Mouse (Mus musculus): ENCODE measurements around the gene Otub1.

Gene Otub1

DNA sequence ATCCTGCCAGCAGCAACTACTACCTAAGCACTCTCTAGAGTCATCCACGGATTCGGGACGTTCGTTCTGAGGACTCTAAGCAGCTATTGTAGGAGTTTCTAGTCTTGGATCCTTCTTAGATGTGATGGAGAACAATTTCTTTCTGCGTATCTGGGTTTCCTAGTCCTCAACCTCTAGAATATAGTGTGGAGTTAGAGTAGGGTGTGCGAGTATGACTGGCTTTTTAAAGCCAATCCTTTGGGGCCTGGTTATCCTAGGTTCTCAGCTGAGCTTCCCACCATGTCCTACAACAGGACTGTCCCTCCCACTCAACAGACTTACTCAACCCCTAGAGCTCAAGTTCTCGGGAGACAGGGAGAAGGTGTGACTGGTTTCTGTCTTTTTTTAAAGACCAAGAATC, 790 bp downstream of the Otub1 start:
- DNase-seq, result no peak

DNA sequence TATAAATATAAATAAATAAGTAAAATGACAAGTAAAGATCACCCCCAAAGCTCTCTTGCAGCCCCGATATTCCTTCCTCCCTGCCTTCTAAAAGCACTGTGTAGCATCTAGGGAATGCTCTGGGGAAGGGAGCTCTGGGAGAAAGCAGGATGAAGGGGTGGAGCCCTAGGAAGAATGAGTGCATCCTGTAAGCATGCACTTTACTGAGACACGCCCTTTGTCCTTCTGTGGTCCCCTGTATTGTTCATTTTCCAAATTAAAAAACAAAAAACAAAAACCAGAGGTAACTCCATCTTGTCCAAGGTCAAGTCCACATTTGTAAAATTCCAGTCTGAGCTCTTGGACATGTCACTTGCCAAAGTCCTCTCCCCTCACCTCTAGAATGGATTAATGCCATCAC, 1.2 kb downstream of the Otub1 start:
- no peak for DNase-seq

DNA sequence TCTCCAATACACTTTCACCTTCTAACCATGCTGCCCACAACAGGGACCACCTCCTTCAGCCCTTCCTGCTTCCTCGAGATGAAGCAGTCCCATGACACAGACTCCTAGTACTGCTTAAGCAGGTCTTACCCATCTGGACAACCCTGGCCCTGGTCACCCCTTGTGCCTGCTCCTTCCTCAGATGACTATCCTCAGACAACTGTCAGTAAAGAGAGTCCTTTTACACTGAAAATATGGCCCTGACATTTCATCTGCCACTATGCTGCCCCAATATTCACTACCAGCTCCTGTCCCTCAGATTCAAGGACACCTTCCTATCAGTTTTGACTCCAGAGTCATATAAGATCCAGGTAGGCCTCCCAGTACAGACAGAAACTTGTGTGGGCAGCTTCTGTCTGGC, 5.7 kb downstream of the Otub1 start:
- no peak for DNase-seq

DNA sequence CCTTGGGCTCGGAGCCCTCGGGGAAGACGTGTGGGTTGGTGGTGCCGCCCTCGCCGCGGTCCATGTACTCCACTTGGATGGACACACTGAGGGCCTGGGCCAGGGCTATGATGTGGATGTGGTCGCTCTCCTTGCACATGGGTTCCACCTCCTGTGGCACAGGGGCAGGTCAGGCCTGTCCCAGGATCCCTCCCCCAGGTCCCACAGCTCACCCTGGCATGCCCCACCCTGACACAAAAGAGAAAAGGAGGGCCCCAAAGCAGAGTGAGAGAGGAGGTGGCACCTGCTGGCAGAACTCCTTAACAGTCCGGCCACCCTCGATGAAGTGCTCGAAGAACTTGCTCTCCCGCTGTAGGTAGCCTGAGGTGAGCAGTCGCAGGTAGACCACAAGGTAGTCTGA, 7.0 kb downstream of the Otub1 start:
- no peak for DNase-seq

DNA sequence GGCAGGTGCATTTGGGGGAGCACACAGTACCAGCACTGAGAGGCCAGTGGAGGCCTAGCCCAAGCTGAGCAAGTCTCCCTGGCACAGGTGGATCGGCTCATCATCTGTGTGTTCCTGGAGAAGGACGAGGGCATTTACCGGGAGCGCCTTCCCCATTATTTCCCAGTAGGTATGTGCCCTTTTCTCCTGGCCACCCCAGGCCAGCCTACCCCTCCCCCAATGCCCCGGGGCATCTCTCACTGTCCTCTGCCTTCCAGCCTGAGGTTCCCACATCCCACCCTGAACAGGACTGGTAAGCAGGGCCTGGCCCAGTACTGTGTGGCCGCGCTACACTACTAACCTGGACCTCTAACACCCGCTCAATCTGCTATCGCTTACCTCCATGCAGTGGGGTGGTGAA, 8.7 kb downstream of the Otub1 start:
- DNase-seq, result no peak

DNA sequence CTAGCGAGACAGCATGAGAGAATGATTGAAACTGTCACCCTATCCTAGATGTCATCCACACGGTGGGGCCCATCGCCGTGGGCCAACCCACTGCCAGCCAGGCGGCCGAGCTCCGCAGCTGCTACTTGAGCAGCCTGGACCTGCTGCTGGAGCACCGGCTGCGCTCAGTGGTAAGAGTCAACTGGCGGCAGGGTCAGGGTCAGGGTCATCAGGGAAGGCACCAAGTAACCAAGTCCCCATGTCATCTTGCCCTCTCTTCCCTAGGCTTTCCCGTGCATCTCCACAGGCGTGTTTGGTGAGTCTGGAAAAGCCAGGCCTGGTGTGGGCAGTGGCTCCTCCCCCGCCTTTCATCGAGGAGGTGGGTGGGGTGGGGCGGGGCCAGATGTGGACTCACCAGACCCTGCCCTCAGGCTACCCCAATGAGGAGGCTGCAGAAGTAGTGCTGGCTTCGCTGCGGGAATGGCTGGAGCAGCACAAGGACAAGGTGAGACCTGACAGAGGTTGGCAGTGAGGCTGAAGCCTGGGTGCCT, 9.3 kb downstream of the Otub1 start:
- DNase-seq, result peak; percentile 60 to 77

DNA sequence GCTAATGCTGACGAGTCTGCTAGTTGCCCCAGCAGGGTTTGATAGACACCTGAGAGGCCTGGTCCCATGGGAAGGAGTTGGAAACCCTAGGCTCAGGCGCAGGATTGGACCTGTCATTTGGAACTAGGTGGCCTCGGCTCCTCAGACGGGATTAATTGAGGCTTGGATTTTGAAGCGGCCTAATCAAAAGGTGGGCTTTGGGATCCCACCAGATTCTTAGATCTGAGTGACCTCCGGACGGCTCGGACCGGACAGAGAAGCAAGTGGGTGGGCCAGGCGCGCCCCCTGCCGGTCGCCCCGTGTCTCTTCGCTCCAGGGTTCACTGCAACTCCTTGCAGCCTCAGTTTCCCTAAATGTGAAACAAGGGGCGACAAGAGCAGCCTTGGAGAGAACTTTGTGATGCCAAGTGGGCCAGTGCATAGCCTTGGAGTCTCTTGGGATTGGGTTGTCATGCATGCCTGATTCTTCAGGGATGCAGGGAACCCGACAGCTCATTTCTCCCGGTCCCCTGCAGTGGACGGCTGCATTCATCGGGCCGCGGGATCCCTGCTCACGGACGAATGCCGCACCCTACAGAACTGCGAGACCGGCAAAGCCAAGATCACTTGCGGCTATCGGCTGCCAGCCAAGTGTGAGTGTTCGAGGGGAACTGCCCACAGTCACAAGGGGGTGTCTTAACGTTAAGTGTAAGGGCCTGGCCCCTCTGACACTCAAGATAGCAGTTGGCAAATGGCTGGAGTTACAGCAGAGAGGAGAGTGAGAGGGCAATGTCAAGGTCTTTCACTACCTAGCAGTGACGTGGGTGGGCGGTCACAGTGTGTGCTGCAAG, 10.0 kb downstream of the Otub1 start:
- peak; percentile 82 to 87 for DNase-seq

DNA sequence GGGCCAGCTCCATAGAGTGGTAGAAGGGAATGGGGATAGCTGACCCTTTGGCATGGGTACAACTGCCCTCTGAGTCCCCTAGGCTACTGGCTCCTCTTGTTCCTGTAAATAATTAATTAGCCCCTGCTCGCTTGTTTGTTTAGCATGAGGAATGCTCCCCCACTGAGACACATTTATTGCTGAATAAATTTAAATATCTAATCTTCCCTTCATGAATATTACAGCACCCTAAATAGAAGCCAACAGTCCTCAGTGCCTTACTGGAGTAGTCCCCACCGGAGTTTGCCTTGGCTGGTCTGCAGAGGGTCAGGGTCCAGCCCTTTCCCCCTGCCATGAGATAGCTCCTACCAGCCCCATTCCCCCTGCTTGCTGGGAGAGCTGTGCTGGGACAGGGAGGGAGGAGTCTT, 13.6 kb downstream of the Otub1 start:
- DNase-seq, result peak in 1 of 2 experiments; percentile 68

DNA sequence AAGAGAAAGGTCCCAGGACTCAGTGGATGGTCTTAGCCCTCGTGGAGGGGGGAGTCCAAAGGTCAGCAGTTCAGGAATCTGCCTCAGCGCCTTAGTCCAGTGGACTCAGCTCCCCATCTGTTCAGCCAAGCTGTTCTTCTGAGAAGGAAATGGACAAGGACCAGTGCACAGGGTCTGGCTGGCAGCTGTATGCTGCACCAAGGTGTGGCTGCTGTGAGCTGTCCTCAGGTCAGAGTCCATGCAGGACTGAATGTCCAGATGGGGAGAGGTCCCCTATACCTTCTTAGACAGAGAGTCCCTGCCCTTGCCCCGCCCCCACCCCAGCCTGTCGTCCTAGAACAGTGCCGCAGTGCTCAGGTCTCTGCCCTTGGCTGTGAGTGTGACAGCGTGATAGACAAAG, 14.5 kb downstream of the Otub1 start:
- DNase-seq, result peak; percentile 52 to 76

DNA sequence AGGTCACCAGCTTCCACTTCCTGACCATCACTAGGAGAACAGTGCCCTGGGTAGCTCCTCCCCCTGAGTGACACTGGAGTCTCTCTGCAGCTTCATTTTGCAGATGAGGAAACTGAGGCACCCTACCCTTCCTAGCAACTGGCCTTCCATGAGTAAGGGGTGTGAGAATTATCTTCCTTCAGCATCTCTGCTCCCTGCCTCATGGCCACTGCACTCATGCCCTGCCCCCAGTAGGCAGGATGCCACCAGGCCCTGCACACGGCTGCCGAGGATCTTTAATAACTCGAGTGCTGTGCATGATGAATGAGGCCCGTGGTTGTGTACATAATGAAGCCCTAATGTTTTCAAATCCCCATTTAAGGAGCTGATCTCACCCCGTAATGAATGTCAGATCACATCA, 15.1 kb downstream of the Otub1 start:
- no peak for DNase-seq

DNA sequence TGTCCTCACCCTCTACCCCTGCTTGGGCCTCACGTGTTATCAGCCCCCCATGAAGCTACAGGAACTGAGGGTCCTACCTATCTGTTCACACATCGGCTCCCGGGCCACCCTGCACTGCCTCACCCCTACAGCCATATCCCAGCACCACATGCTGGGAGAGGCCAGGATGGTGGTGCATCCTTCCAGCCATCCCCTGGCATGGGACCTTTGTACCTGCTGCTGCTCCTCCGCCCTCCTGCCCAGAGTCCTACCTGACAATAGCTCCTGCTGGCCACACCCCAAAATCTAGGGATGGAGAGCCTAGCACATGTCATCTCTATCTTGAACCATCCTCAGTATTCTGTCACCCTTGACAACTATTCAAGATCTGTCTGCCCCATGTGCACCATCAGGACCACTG, 17.1 kb downstream of the Otub1 start:
- no peak for DNase-seq

DNA sequence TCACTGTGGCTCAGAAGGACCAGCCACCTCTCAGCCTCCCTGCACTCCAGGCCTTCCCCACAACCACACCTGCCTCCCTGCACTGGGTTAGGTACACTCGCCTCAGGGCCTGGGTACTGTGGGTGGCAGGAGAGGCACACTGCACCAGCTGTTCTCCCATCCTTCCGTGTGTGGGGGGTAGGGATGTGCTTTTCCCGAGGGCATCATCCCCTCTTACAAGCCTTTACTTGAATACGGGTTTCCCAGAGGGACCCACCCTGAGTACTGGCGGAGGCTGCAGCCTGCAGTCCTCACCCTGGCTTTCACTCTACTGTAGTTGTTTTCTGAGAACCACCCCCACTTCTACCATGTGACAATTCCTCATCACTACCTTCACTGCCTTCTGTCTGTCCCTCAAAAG, 19.0 kb downstream of the Otub1 start:
- no peak for DNase-seq

DNA sequence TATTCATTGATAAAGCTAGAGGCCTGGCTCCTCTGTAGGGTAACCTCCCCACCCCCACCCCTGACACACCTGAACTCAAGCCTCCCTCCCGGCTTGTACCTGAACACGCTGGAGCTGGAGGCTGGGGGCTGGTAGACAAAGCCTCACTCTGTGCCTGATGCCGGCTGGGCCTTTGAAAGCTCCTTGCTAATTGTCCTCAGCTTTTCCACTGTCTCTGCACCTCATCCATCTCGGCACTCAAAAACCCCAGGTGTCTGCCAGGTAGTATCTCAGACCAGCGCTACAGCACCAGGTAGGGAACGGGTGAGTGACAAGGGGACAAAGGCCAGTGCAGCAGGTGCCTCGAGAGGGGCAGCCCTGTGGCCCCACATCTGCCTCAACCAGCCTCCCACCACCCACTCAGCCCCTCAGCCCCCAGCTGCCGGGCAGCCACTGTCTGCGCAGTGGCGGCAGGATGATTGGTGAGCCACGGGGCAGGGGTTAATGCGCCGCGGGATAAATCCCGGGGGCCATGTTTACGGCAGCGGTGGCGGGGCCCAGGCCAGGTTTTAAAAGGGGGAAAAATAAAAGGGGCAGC, 20.3 kb downstream of the Otub1 start:
- peak in 1 of 2 experiments; percentile 52 for DNase-seq

DNA sequence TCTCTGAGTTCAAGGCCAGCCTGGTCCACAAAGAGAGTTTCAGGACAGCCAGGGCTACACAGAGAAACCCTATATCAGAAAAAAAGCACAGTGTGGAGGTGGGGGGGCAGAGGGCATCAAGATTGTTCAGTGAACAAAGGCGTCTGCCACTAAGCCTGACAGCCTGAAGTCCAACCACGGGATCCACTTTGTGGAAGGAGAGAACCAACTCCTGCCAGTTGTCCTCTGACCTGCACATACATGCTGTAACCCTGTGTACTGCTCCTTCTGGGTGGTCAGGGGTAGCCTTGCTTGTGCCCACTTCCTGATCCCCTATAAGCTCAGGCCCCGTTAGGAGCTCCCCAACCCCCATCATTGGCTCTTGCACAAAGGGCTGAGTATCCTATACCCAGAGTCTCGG, 21.1 kb downstream of the Otub1 start:
- no peak for DNase-seq

DNA sequence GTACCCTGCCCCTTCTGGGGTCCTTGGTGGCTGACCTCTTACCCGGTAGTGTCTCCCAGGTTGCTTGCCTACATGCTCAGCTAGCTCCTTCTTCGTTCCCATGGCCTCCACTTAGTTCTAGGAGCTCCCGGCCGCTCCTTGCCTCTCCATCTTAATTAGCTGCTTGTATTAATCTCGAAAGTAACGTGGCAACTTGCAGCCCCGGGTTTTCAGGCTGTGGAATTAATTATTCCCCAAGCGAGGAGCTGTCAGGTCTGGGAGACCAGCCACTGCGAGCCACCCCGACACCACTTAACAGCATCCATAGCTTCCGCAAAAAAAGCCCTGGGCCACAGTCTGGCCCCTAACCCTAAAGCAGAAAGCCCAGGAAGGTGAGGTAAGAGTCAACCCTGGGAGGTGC, 22.7 kb downstream of the Otub1 start:
- DNase-seq, result no peak

DNA sequence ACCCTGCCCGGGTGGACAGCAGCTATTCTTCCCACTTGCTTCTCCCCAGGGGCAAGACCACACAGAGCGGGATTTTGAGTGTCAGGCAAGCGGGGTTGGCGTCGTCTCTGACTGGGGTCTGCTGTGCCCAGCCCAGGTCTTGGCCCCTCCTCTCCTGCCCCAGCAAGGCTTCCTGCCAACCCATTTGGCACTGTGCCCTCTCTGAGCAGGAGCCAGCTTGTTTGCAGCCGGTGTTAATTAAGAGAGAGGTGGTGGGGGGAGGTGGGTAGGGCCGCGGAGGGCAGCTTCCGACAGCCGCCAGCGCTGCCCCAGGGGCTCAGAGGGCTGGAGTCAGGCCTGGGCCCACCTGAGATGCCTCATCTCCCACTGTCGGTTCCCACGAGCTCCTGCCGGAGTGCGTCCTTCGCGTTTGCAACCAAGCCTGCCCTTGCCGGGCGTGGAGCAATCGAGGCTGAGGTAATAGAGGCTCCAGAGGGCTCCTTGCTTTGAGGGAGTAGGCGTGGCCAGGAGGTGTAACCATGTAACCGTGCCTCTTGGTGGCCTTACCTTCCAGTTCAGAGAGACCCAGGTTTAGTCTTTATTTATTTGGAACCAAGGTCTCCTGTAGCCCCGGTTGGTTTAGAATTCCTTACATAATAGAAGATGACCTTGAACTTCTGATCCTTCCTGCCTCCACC, 23.7 kb downstream of the Otub1 start:
- peak; percentile 89 to 93 for DNase-seq

DNA sequence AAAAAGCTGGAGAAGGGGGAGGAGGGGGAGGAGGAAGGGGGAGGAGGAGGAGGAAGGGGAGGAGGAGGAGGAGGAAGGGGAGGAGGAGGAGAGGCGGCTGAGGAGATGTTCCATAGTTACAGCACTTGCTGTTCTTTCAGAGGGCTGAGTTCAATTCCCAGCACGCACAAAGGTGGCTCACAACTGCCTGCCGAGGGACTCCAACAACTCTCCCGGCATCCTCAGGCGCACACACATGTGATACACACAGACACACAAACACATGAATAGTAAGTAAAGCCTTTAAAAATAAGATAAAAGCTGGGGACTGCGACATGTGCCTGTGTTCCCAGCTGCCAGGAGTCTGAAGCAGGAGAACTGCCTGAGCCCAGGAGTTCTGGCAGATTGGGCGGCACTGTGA, 24.6 kb downstream of the Otub1 start:
- DNase-seq, result no peak

DNA sequence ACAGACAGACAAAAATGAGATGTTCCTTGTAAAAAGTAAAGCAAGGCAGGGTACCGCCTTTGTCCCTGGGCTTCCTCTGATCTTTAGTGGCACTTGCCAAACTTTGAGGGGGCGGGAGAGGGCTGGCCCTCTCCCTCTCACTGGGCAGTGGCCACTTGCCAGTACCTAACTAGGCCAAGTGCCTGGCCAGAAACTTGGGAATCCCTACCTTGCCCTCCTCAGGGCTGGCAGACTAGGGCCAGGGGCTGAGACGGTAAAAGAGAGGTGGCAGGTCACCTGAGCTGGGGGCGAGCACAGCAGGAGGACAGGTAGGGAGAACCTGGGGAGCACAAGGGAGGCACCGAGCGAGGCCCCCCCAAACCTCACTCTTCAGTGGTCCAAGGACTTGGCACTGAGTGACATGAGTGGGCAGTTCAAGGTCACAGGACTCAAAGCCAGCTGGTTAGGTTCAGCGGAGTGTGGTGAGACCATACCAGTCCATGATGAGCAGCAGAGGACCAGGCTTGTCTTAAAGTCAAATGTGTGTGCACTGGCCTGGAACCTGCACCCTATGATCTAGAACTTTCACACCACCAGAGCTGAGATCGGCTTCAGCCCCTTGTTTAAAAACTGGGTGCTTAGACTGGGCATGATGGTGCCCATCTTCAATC, 25.2 kb downstream of the Otub1 start:
- DNase-seq, result no peak

DNA sequence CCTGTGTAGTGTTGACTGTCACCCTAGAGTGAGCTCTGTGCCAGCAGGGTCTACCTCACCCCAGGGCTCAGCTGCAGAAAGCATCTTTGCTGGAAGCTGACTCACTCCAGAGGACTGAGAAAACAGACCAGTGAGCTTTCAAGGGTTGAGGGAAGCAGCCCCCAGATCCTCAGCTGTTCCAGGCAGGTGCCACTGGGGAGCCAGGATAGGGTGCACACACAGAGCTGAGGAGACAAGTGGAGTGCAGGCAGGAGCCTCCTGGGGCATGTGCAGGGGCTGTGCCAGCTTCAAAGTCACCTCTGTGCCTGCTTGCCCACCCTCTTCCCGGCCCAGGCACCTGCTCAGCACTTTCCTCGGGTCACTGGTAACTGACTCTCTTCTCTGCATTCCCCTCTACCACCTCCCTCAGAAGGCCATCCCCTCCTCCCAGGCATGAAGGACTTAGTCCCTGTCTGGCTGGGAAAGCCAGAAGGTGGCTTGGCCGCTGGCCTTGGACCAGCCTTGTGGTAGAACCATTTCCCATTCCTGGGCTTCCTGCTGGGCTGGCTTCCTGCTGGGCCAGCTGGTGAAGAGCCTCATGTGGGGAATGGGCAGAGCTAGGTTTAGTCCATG, 27.2 kb downstream of the Otub1 start:
- peak; percentile 52 to 73 for DNase-seq

DNA sequence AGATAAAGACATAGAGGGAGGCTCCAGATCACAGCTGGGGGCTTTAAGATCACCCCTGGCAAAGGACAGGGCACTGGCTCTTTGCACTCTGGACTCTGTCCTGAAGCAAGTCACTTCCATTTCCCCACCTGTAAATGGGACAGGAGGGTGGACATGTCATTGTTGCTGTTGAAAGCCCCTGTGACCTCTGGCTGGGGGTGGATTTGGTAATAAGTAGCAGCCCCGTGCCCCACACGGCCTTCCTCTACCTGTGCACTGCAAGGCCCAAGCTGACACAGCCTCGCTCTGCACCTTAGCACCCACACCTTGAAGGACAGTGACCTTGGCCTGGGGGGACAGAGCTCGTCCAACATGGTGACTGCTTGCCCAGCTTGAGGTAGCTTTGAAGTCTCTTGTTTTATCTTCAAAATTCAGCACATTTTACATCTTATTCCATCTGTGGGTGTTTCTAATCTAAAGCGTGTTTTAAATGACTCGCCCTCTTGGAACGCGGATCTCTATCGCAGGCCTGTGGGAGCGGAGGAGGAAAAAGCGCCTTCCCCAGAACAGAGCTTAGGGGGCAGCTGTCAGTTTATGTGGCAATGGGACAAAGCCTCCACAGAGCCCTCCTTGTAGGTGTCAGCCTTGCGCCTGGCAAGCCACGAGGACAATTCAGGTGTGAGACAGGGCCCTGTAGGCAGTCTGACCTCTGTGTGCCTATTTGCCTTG, 28.2 kb downstream of the Otub1 start:
- peak in 1 of 2 experiments; percentile 24 for DNase-seq

DNA sequence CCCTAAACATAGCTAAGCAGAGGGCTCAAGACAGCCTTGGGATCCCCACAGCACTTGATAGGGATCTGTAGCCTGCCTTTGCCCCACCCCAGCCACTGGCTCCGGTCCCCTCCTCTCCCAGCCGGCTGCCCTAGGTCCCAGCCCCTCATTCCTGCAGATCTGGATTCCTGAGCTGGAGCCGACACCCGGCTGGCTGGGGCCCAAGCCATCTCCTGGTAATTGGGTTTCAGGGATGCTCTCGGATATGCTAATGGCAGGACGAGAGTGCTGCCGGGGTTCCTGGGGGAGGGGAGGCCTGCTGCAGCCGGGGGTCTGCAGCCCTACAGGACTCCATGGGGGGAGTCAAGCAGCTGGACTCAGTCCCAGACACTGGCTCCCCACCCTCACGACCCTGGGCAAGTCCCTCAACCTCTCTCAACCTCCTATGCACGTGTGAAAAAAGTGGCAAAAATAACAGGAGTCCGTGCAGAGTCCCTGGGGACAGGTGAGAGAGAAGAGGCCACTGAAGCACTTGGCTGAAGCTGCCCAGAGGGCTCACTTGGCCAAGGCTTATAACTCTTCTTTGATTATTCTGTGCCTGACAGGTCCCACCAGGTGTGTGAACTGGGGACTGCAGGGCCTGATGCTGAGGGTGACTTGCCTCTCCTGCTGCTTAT, 29.9 kb downstream of the Otub1 start:
- DNase-seq, result no peak

Data from kidney, postnatal 4 days (tissue).